Mouse (Mus musculus): ENCODE results near the gene Traf4. TPM values are rescaled to one million over a fixed set of nuclear protein-coding genes. Genes with fewer than 3 reads are reported as not detected.
A peak's percentile ranks its signal among the peaks of the same experiment; 100 is the strongest.

Traf4 gene
- 125 and 127 TPM in 2 replicates for polyA plus RNA-seq (2015; fragmentation: Nextera tagmentation; extraction: Ambion mirVana)

DNA sequence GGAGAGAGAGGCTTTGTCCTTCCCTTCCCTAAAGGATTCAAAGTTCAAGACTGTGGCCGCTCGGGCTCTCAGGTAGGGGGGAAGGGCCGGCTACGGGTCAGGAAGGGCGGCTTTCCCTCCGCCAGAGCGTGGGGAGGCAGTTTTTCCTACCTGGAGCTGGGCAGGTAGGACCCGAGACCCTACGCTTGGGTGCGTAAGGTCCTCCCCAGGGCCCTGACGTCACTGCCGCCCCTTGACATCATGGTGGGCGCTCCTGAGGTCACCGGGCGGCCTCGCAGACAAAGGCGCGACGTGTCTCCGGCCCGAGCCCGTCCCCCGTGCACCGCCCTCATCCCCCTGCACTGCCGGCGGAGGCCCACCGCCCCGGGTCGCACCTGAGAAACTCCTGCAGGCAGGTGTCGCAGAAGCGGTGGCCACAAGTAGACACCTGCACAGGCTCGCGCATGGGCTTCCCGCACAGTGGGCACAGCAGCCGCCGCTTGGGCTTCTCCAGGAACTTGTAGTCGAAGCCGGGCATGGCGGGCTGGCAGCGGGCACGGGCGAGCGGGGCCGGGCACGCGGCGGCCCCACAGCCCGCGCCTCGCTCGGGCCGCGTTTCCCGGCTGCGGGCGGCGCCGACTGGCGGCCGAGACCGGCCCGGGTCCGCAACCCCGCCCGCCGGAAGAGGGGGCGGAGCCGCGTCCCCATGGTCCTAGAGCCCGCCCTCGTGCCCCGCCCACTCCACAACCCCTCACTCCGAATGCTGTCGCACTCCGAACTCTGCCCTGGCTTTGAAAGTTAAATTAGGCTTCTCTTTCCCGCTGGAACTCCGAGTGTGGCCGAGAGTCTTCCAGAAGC lies at the start of gene Traf4:
TSS of gene Traf4 (minus strand) at position 666 of the 837 bp plus-strand sequence.
- peak; percentile 83 for ATAC-seq (ENCODE audit: low FRiP score)
- Histone ChIP-seq H3K4me2 (peak within 1 kb of the TSS; percentile 91), H3K36me3 (peaks cover 23% of the 10 kb centered on the region), H3K4me3 (peak within 1 kb of the TSS; percentile 98), H3K27ac (peak within 1 kb of the TSS; percentile 99), H3K27me3 (0 out of 2 replicates have a peak, but pooled peaks cover 4% of the 10 kb centered on the region), H3K9me3 (no peaks in the 10 kb centered on the region), H3K9ac (peak within 1 kb of the TSS; percentile 100), H3K4me1 (replicated peaks) (peaks cover 40% of the 10 kb centered on the region)
- WGBS, result under 1% methylated on average over 78 of the region's 78 CpGs

- Histone ChIP-seq H3K4me2 (no peak overlapping the region), H3K36me3 (peaks cover 99% of the 10 kb centered on the region)
- 97% methylated on average over 14 of the region's 14 CpGs for WGBS
These were observed 47.9 kb upstream of the Traf4 start for GRCm38 (mm10) chr11:78213086-78213817.

GRCm38 (mm10) chr11:78211513-78211912 lies 46.1 kb upstream of the Traf4 start:
- Histone ChIP-seq H3K27me3 (no peaks in the 10 kb centered on the region), H3K4me1 (replicated peaks) (no peaks in the 10 kb centered on the region), H3K9me3 (no peaks in the 10 kb centered on the region), H3K36me3 (peaks cover 100% of the 10 kb centered on the region), H3K4me2 (no peak overlapping the region), H3K9ac (no peak overlapping the region), H3K4me3 (no peak overlapping the region), H3K27ac (no peak overlapping the region)
- WGBS, result 94% methylated on average over 5 of the region's 5 CpGs
- ATAC-seq (ENCODE audit: low FRiP score), result no peak

More at GRCm38 (mm10) chr11:78213086-78213817, 47.9 kb upstream of the Traf4 start:
- Histone ChIP-seq H3K9me3 (no peaks in the 10 kb centered on the region), H3K27ac (no peak overlapping the region), H3K9ac (no peak overlapping the region), H3K4me1 (replicated peaks) (no peaks in the 10 kb centered on the region), H3K27me3 (no peaks in the 10 kb centered on the region), H3K4me3 (no peak overlapping the region)
- no peak for ATAC-seq (ENCODE audit: low FRiP score)

- H3K9me3 ChIP-seq, result no peaks in the 10 kb centered on the region
- peaks cover 5% of the 10 kb centered on the region for H3K4me1 ChIP-seq (replicated peaks)
- H3K9ac ChIP-seq, result no peak overlapping the region
- H3K4me2 ChIP-seq, result no peak overlapping the region
- H3K27me3 ChIP-seq, result no peaks in the 10 kb centered on the region
- WGBS, result 70% methylated on average over 7 of the region's 7 CpGs
- ATAC-seq (ENCODE audit: low FRiP score), result no peak
- peaks cover 100% of the 10 kb centered on the region for H3K36me3 ChIP-seq
- H3K4me3 ChIP-seq, result no peak overlapping the region
- no peak overlapping the region for H3K27ac ChIP-seq
These were observed 45.2 kb upstream of the Traf4 start for GRCm38 (mm10) chr11:78210615-78211014.

GRCm38 (mm10) chr11:78209886-78210285 lies 44.5 kb upstream of the Traf4 start:
- Histone ChIP-seq H3K4me1 (replicated peaks) (peaks cover 8% of the 10 kb centered on the region), H3K4me2 (no peak overlapping the region), H3K27ac (no peak overlapping the region), H3K27me3 (no peaks in the 10 kb centered on the region), H3K9ac (no peak overlapping the region), H3K4me3 (no peak overlapping the region), H3K36me3 (peaks cover 99% of the 10 kb centered on the region), H3K9me3 (no peaks in the 10 kb centered on the region)
- no peak for ATAC-seq (ENCODE audit: low FRiP score)
- WGBS, result 94% methylated on average over 6 of the region's 6 CpGs

DNA sequence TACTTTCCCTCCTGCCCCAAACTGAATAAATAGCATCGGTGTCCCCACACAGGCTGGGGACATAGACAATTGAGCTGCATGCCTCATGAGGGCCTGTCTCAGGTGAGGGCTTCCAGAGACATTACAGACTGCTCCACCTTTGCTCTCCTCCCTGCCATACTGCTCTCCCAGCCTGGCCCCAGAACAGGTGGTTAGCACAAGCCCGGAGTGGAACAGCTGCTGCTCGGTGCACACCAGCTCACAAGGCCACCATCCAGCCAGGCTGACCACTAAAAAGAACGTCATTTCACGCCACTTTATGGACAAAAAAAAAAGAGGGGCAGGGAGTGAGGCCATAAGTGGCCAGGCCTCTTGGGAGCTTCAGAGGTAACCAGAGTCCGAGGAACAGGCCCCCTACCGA lies 41.8 kb upstream of the Traf4 start:
- H3K4me2 ChIP-seq, result no peak overlapping the region
- peaks cover 91% of the 10 kb centered on the region for H3K36me3 ChIP-seq
- no peak overlapping the region for H3K4me3 ChIP-seq
- ATAC-seq (ENCODE audit: low FRiP score), result no peak
- no peaks in the 10 kb centered on the region for H3K27me3 ChIP-seq
- no peak overlapping the region for H3K9ac ChIP-seq
- 72% methylated on average over 7 of the region's 7 CpGs for WGBS
- peaks cover 15% of the 10 kb centered on the region for H3K4me1 ChIP-seq (replicated peaks)
- 0 out of 2 replicates have a peak overlapping the region, but pooled peaks have one; percentile 80 for H3K27ac ChIP-seq
- no peaks in the 10 kb centered on the region for H3K9me3 ChIP-seq

DNA sequence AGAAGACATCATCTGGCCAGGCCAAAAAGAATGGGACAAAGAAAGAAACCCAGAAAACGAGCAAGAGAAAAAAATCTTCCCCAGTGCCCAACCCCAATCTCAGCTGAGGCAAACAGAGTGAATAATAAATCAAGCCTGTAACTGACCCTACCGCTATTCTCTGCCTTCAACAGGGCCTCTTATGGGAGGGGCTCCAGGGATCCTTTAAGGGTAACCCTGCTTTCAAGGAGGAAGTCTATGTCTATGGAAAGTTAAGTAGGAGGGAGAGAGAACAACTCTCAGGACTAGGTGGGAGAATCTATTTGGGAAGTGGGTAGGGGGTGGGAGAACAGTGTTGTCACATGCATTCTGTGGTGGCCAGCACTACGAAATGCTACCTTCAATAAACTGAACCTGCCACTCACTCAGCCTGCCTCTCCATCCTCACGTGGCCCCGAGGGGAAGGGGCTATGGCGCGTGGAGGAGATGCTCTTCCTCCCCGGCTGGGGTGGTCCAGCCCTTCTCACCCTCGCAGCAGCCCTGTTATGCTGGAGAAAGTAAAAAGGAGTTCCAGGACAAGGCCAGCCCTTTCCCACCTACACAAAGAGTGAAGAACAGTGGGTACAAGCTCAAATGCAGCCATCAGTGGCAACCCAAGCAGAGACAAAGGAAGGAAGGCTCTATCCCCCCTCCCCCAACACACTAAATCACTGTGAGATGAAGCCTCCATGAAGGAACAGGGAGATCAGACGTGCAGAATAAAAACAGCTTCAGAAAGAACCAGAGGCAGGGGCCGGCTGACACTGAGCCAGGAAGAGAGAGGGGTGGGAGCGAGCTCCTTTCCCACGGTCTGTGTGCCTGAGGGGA lies 40.2 kb upstream of the Traf4 start:
- H3K36me3 ChIP-seq, result peaks cover 75% of the 10 kb centered on the region
- peaks cover 15% of the 10 kb centered on the region for H3K4me1 ChIP-seq (replicated peaks)
- no peak overlapping the region for H3K4me3 ChIP-seq
- H3K27me3 ChIP-seq, result no peaks in the 10 kb centered on the region
- ATAC-seq (ENCODE audit: low FRiP score), result 0 out of 2 replicates have a peak, but pooled peaks have one; percentile 24
- H3K9me3 ChIP-seq, result no peaks in the 10 kb centered on the region
- no peak overlapping the region for H3K4me2 ChIP-seq
- WGBS, result 55% methylated on average over 13 of the region's 13 CpGs
- peak overlapping the region; percentile 15; the same call in 1 of the 2 replicates for H3K9ac ChIP-seq
- H3K27ac ChIP-seq, result peak overlapping the region; percentile 80

- no peaks in the 10 kb centered on the region for H3K9me3 ChIP-seq
- no peak overlapping the region for H3K4me3 ChIP-seq
- peaks cover 15% of the 10 kb centered on the region for H3K4me1 ChIP-seq (replicated peaks)
- H3K36me3 ChIP-seq, result peaks cover 62% of the 10 kb centered on the region
- no peak overlapping the region for H3K27ac ChIP-seq
- ATAC-seq (ENCODE audit: low FRiP score), result no peak
- WGBS, result 71% methylated on average over 6 of the region's 6 CpGs
- 0 out of 2 replicates have a peak overlapping the region, but pooled peaks have one; percentile 8 for H3K9ac ChIP-seq
- H3K27me3 ChIP-seq, result no peaks in the 10 kb centered on the region
- H3K4me2 ChIP-seq, result no peak overlapping the region
These were observed 38.9 kb upstream of the Traf4 start for GRCm38 (mm10) chr11:78204287-78204686.

GRCm38 (mm10) chr11:78202372-78202771 lies 37.0 kb upstream of the Traf4 start:
- no peaks in the 10 kb centered on the region for H3K9me3 ChIP-seq
- 93% methylated on average over 3 of the region's 3 CpGs for WGBS
- peaks cover 15% of the 10 kb centered on the region for H3K4me1 ChIP-seq (replicated peaks)
- peaks cover 43% of the 10 kb centered on the region for H3K36me3 ChIP-seq
- ATAC-seq (ENCODE audit: low FRiP score), result no peak
- H3K27me3 ChIP-seq, result no peaks in the 10 kb centered on the region
- no peak overlapping the region for H3K9ac ChIP-seq
- H3K4me2 ChIP-seq, result no peak overlapping the region
- no peak overlapping the region for H3K4me3 ChIP-seq
- H3K27ac ChIP-seq, result no peak overlapping the region

DNA sequence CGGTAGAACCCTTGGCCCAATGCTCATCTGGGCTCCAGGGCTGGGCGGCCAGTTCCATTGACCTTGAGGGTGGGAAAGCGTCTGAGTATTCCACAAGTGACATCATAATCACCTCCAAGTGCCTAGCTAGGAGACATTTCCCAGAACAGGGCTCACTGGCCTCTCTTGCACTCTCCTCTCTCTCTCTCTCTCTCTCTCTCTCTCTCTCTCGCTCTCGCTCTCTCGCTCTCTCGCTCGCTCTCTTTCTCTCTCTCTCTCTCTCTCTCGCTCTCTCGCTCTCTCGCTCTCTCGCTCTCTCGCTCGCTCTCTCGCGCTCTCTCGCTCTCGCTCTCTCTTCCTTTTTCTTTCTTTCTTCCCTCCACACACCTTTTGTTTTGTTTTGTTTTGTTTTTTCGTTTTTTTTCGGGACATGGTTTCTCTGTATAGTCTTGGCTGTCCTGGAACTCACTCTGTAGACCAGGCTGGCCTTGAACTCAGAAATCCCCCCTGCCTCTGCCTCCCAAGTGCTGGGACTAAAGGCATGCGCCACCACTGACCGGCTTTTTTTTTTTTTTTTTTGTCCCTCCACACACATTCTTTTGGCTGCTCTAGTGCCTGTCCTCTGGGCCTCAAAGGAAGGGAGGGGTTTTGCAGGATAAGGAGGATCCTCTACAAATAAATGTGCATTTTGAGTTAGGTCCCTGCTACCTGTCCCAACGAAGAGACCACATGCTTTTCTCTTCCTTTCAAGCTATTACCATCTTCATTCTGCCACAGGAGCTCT lies 29.9 kb upstream of the Traf4 start:
- ATAC-seq (ENCODE audit: low FRiP score), result 0 out of 2 replicates have a peak, but pooled peaks have one; percentile 37
- Histone ChIP-seq H3K27ac (no peak overlapping the region), H3K4me3 (peak overlapping the region; percentile 32), H3K4me1 (replicated peaks) (peaks cover 14% of the 10 kb centered on the region), H3K36me3 (peaks cover 32% of the 10 kb centered on the region), H3K9me3 (no peaks in the 10 kb centered on the region), H3K27me3 (no peaks in the 10 kb centered on the region), H3K9ac (no peak overlapping the region; the same call in 1 of the 2 replicates), H3K4me2 (peak overlapping the region; percentile 48)
- 64% methylated on average over 23 of the region's 23 CpGs for WGBS

DNA sequence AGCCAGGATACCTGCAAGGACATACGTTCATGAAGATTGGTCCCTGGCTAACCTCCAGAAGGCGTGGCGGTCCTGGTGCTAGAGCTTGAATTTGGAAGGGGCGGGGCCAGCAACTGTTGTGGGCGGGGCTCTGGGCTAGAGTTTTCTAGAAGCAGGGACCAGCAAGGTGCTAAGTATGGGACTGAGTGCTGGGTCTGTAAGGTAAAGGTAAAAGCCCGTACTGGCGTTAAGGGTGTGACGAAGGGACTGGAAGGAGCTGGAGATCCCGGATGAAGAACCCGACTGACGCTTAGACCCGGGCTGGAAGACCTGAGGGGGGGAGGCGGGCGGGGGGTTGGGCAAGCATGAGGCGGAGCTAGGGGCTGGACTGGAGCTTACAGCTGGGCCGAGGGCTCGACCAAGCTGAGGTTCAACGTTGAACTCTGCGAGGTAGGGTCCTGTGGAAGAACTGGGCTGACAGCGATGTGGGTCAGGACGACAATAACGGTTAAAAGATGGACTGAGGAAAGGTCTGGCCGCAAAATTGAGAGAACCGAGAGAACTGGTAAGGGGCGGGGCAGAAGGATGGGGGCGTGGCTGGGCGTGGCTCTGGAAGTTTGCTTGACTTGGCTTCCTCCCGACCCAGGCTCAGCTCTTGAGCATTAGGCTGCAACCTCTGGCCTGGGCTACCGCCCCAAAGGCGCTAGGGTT lies 29.2 kb upstream of the Traf4 start:
- WGBS, result 4% methylated on average over 30 of the region's 30 CpGs
- peak overlapping the region; percentile 49; the same call in 1 of the 2 replicates for H3K9ac ChIP-seq
- H3K4me1 ChIP-seq (replicated peaks), result peaks cover 21% of the 10 kb centered on the region
- no peaks in the 10 kb centered on the region for H3K27me3 ChIP-seq
- H3K4me3 ChIP-seq, result peak overlapping the region; percentile 32
- peaks cover 32% of the 10 kb centered on the region for H3K36me3 ChIP-seq
- ATAC-seq (ENCODE audit: low FRiP score), result peak; percentile 57
- no peak overlapping the region for H3K27ac ChIP-seq
- peak overlapping the region; percentile 48 for H3K4me2 ChIP-seq
- no peaks in the 10 kb centered on the region for H3K9me3 ChIP-seq
